Mouse (Mus musculus): Measurements from ENCODE around the gene Chsy1. TPM values are rescaled to one million over a fixed set of nuclear protein-coding genes. Genes with fewer than 3 reads are reported as not detected.

The Chsy1 gene
- polyA plus RNA-seq, 1 experiment from 2014 or later: 30.4 TPM

DNA sequence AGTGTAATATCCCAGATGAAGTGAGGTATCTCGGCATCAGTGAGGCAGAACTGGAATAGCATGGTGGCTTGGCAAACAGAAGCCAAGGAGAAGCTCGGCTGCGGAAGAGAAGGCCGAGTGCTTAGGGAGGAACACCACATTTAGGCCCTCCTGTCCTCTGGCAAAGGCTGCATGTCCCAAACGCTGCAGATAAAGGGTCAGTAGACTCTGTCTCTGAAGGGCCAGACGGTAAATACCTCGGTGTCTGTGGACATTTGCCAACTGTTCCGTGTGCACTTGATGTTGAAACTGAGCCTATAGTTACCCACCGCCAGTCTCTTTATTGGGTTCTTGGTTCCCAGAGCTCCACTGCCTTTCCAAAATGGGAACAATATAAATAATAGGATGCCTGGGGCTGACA lies 48.1 kb downstream of the Chsy1 start:
- DNase-seq (ENCODE audit: low spot score) (no peak), ATAC-seq (ENCODE audit: low FRiP score) (no peak)
- no peaks in the 10 kb centered on the region for H3K27me3 ChIP-seq (ENCODE audit: control insufficient read depth, insufficient read depth, low read length)
- H3K9ac ChIP-seq (ENCODE audit: low read depth, low read length): no peak overlapping the region
- H3K36me3 ChIP-seq (ENCODE audit: control insufficient read depth, insufficient read depth, low read length): peaks cover 2% of the 10 kb centered on the region; the same call in 1 of the 2 replicates
- 0 out of 2 replicates have a peak, but pooled peaks cover 2% of the 10 kb centered on the region for H3K4me1 ChIP-seq (replicated peaks; ENCODE audit: control insufficient read depth, insufficient read depth, low read length)
- no peaks in the 10 kb centered on the region for H3K9me3 ChIP-seq (ENCODE audit: control insufficient read depth, low read length)
- no peak overlapping the region for H3K27ac ChIP-seq (ENCODE audit: low read depth, low read length)
- WGBS: 92% methylated on average over 9 of the region's 9 CpGs
- H3K4me3 ChIP-seq (ENCODE audit: low read depth, low read length): no peak overlapping the region
- H3K4me2 ChIP-seq (replicated peaks; ENCODE audit: low read depth, low read length): no peak overlapping the region

DNA sequence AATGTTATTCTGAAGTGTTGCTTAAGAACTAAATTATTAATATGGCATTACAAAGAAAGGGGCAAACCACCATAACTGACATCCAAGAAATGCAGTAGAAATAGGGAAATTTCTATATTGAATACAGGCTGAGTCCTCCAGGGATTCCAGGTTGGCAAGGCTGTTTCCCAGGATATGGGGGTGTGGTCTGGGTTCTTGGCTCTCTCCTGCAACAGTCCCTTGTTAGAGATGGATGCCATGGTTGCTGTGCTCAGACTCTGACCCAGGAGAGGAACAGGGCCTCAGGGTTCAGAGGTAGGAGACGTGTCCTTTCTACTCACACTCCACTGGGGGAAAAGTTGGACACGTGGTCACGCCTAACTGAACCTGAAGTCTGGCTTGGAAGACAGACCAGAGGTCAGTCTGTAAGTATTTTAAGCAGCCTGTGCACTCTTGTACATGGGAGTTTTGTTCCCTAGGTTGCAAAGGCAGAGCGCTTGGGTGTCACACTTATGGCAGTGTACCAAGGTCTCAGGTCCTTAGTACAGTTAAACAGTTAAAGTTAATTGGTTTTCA lies 48.6 kb downstream of the Chsy1 start:
- no peaks in the 10 kb centered on the region for H3K9me3 ChIP-seq (ENCODE audit: control insufficient read depth, low read length)
- no peaks in the 10 kb centered on the region for H3K27me3 ChIP-seq (ENCODE audit: control insufficient read depth, insufficient read depth, low read length)
- 90% methylated on average over 4 of the region's 4 CpGs for WGBS
- H3K27ac ChIP-seq (ENCODE audit: low read depth, low read length): no peak overlapping the region
- H3K4me2 ChIP-seq (replicated peaks; ENCODE audit: low read depth, low read length): no peak overlapping the region
- H3K4me3 ChIP-seq (ENCODE audit: low read depth, low read length): no peak overlapping the region
- ATAC-seq (ENCODE audit: low FRiP score) (no peak), DNase-seq (ENCODE audit: low spot score) (no peak)
- 0 out of 2 replicates have a peak, but pooled peaks cover 2% of the 10 kb centered on the region for H3K4me1 ChIP-seq (replicated peaks; ENCODE audit: control insufficient read depth, insufficient read depth, low read length)
- H3K36me3 ChIP-seq (ENCODE audit: control insufficient read depth, insufficient read depth, low read length): peaks cover 2% of the 10 kb centered on the region; the same call in 1 of the 2 replicates
- no peak overlapping the region for H3K9ac ChIP-seq (ENCODE audit: low read depth, low read length)

DNA sequence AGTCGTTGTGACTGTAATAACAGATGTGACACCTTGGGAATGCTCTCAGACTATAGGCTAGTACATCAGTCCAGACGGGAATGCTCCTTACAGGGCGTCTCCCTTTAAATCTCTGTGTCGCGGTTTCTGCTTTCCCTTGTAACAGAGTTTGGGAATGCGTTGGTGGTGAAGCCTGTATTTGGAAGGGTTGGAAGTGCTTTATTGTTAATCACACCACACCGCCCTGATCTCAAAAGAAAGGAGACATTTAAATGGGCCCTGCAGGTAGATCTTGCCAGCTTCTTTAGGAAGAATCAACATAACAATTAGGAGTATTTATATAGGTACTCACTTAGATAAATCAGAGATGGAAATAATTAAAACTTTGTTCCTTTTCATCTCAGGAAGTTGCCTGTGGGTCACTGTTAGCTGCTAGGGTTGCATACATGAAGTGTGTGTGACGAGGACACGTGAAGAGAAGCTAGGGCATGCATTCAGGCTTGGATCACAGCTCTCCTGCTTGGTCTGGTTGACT lies 49.4 kb downstream of the Chsy1 start:
- Histone ChIP-seq H3K36me3 (ENCODE audit: control insufficient read depth, insufficient read depth, low read length) (no peaks in the 10 kb centered on the region), H3K4me1 (replicated peaks; ENCODE audit: control insufficient read depth, insufficient read depth, low read length) (0 out of 2 replicates have a peak, but pooled peaks cover 2% of the 10 kb centered on the region), H3K4me2 (replicated peaks; ENCODE audit: low read depth, low read length) (no peak overlapping the region), H3K9ac (ENCODE audit: low read depth, low read length) (no peak overlapping the region), H3K27ac (ENCODE audit: low read depth, low read length) (no peak overlapping the region), H3K27me3 (ENCODE audit: control insufficient read depth, insufficient read depth, low read length) (no peaks in the 10 kb centered on the region), H3K4me3 (ENCODE audit: low read depth, low read length) (no peak overlapping the region), H3K9me3 (ENCODE audit: control insufficient read depth, low read length) (no peaks in the 10 kb centered on the region)
- ATAC-seq (ENCODE audit: low FRiP score) (no peak), DNase-seq (ENCODE audit: low spot score) (no peak)
- WGBS: 79% methylated on average over 9 of the region's 9 CpGs

GRCm38 (mm10) chr7:66159961-66160360 lies 50.6 kb downstream of the Chsy1 start:
- Histone ChIP-seq H3K4me3 (ENCODE audit: low read depth, low read length) (no peak overlapping the region), H3K27me3 (ENCODE audit: control insufficient read depth, insufficient read depth, low read length) (no peaks in the 10 kb centered on the region), H3K9me3 (ENCODE audit: control insufficient read depth, low read length) (no peaks in the 10 kb centered on the region), H3K4me1 (replicated peaks; ENCODE audit: control insufficient read depth, insufficient read depth, low read length) (0 out of 2 replicates have a peak, but pooled peaks cover 2% of the 10 kb centered on the region), H3K9ac (ENCODE audit: low read depth, low read length) (no peak overlapping the region), H3K4me2 (replicated peaks; ENCODE audit: low read depth, low read length) (no peak overlapping the region), H3K27ac (ENCODE audit: low read depth, low read length) (no peak overlapping the region), H3K36me3 (ENCODE audit: control insufficient read depth, insufficient read depth, low read length) (no peaks in the 10 kb centered on the region)
- no peak for DNase-seq (ENCODE audit: low spot score)
- 47% methylated on average over 5 of the region's 5 CpGs for WGBS
- no peak for ATAC-seq (ENCODE audit: low FRiP score)

DNA sequence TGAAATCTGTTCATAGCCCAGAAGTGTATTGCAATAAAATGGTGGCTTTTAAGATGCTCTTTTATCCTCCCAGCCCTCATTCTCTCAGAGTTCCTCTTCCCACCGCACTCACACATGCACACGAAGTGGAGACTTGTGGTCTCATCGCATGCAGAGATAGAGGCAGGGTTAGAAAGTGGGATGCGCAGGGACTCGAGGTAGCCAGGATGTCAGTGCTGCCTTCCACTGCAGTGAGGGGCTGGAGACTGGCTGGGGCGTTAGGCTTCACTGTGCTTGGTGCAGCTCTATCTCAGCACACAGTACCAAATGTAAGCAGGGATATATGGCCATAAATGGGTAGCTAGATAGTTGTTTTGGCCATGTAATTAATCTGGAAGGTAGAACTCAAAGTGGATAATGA lies 52.5 kb downstream of the Chsy1 start:
- no peaks in the 10 kb centered on the region for H3K9me3 ChIP-seq (ENCODE audit: control insufficient read depth, low read length)
- WGBS: 91% methylated on average over 6 of the region's 6 CpGs
- ATAC-seq (ENCODE audit: low FRiP score): no peak
- DNase-seq (ENCODE audit: low spot score): no peak
- 0 out of 2 replicates have a peak, but pooled peaks cover 2% of the 10 kb centered on the region for H3K4me1 ChIP-seq (replicated peaks; ENCODE audit: control insufficient read depth, insufficient read depth, low read length)
- no peak overlapping the region for H3K9ac ChIP-seq (ENCODE audit: low read depth, low read length)
- no peaks in the 10 kb centered on the region for H3K27me3 ChIP-seq (ENCODE audit: control insufficient read depth, insufficient read depth, low read length)
- H3K36me3 ChIP-seq (ENCODE audit: control insufficient read depth, insufficient read depth, low read length): no peaks in the 10 kb centered on the region
- no peak overlapping the region for H3K4me2 ChIP-seq (replicated peaks; ENCODE audit: low read depth, low read length)
- no peak overlapping the region for H3K27ac ChIP-seq (ENCODE audit: low read depth, low read length)
- no peak overlapping the region for H3K4me3 ChIP-seq (ENCODE audit: low read depth, low read length)

- no peak overlapping the region for H3K4me2 ChIP-seq (replicated peaks; ENCODE audit: low read depth, low read length)
- H3K27me3 ChIP-seq (ENCODE audit: control insufficient read depth, insufficient read depth, low read length): no peaks in the 10 kb centered on the region
- H3K4me3 ChIP-seq (ENCODE audit: low read depth, low read length): no peak overlapping the region
- H3K4me1 ChIP-seq (replicated peaks; ENCODE audit: control insufficient read depth, insufficient read depth, low read length): 0 out of 2 replicates have a peak, but pooled peaks cover 2% of the 10 kb centered on the region
- ATAC-seq (ENCODE audit: low FRiP score) (no peak), DNase-seq (ENCODE audit: low spot score) (no peak)
- H3K9me3 ChIP-seq (ENCODE audit: control insufficient read depth, low read length): no peaks in the 10 kb centered on the region
- WGBS: 90% methylated on average over 7 of the region's 7 CpGs
- H3K36me3 ChIP-seq (ENCODE audit: control insufficient read depth, insufficient read depth, low read length): no peaks in the 10 kb centered on the region
- H3K27ac ChIP-seq (ENCODE audit: low read depth, low read length): no peak overlapping the region
- H3K9ac ChIP-seq (ENCODE audit: low read depth, low read length): no peak overlapping the region
Measured at GRCm38 (mm10) chr7:66162489-66162888, 53.2 kb downstream of the Chsy1 start.

- no peak overlapping the region for H3K27ac ChIP-seq (ENCODE audit: low read depth, low read length)
- no peak for ATAC-seq (ENCODE audit: low FRiP score)
- H3K4me2 ChIP-seq (replicated peaks; ENCODE audit: low read depth, low read length): no peak overlapping the region
- DNase-seq (ENCODE audit: low spot score): no peak
- no peaks in the 10 kb centered on the region for H3K36me3 ChIP-seq (ENCODE audit: control insufficient read depth, insufficient read depth, low read length)
- 0 out of 2 replicates have a peak, but pooled peaks cover 2% of the 10 kb centered on the region for H3K4me1 ChIP-seq (replicated peaks; ENCODE audit: control insufficient read depth, insufficient read depth, low read length)
- H3K9me3 ChIP-seq (ENCODE audit: control insufficient read depth, low read length): no peaks in the 10 kb centered on the region
- no peaks in the 10 kb centered on the region for H3K27me3 ChIP-seq (ENCODE audit: control insufficient read depth, insufficient read depth, low read length)
- 95% methylated on average over 1 of the region's 1 CpGs for WGBS
- H3K9ac ChIP-seq (ENCODE audit: low read depth, low read length): no peak overlapping the region
- no peak overlapping the region for H3K4me3 ChIP-seq (ENCODE audit: low read depth, low read length)
Measured at GRCm38 (mm10) chr7:66162981-66163380, 53.7 kb downstream of the Chsy1 start.

- DNase-seq (ENCODE audit: low spot score) (no peak), ATAC-seq (ENCODE audit: low FRiP score) (no peak)
- H3K4me2 ChIP-seq (replicated peaks; ENCODE audit: low read depth, low read length): no peak overlapping the region
- H3K9ac ChIP-seq (ENCODE audit: low read depth, low read length): no peak overlapping the region
- H3K4me1 ChIP-seq (replicated peaks; ENCODE audit: control insufficient read depth, insufficient read depth, low read length): 0 out of 2 replicates have a peak, but pooled peaks cover 2% of the 10 kb centered on the region
- 86% methylated on average over 9 of the region's 9 CpGs for WGBS
- H3K27me3 ChIP-seq (ENCODE audit: control insufficient read depth, insufficient read depth, low read length): no peaks in the 10 kb centered on the region
- no peak overlapping the region for H3K27ac ChIP-seq (ENCODE audit: low read depth, low read length)
- no peaks in the 10 kb centered on the region for H3K9me3 ChIP-seq (ENCODE audit: control insufficient read depth, low read length)
- H3K4me3 ChIP-seq (ENCODE audit: low read depth, low read length): no peak overlapping the region
- H3K36me3 ChIP-seq (ENCODE audit: control insufficient read depth, insufficient read depth, low read length): no peaks in the 10 kb centered on the region
Measured at GRCm38 (mm10) chr7:66164427-66165031, 55.2 kb downstream of the Chsy1 start.

Measured in hindbrain, embryonic 11.5 days (tissue).